In genomic region chr15:101133993-101134704, GRCm38 (mm10) we compare ENCODE assay signal across 9 mouse cellular contexts. TPM values are rescaled to one million over a fixed set of nuclear protein-coding genes. Genes with fewer than 3 reads are reported as not detected.
A peak's percentile ranks its signal among the peaks of the same experiment; 100 is the strongest.
DNase-seq lines count a peak whose midpoint lies in the region; ATAC-seq and TF ChIP-seq lines count a peak whose summit lies in the region.
"Had no signal": no experiment of that assay in that cellular context is flagged by ENCODE, and none has a peak within 500 bp of the region (broad histone marks: within the 10 kb centered on the region; RNA-seq: fewer than 3 reads in every experiment).

No protein-coding gene starts in this region.

- no peak for TF ChIP-seq CTCF in kidney, postnatal 0 days (IDR thresholded peaks at IDR 0.05; ENCODE audit: low read depth)

- 0 out of 2 replicates have a peak, but pooled peaks cover 3% of the 10 kb centered on the region for H3K36me3 ChIP-seq in kidney, postnatal 0 days (ENCODE audit: insufficient read depth, low read length)
- peaks cover 2% of the 10 kb centered on the region; the same call in 1 of the 2 replicates for H3K36me3 ChIP-seq in heart, embryonic 16.5 days (ENCODE audit: control insufficient read depth, insufficient read depth)
- peaks cover 13% of the 10 kb centered on the region; the same call in 1 of the 2 replicates for H3K36me3 ChIP-seq in lung, embryonic 15.5 days

- no peaks in the 10 kb centered on the region for H3K27me3 ChIP-seq in kidney, postnatal 0 days (ENCODE audit: insufficient read depth, low read length)
- H3K27me3 ChIP-seq in heart, embryonic 16.5 days (ENCODE audit: control insufficient read depth, insufficient read depth, low read length) = peaks cover 25% of the 10 kb centered on the region
- peaks cover 11% of the 10 kb centered on the region; the same call in 1 of the 2 replicates for H3K27me3 ChIP-seq in lung, embryonic 15.5 days

- H3K4me3 ChIP-seq in kidney, postnatal 0 days (replicated peaks; ENCODE audit: low read depth, low read length) = no peak overlapping the region
- H3K4me3 ChIP-seq in heart, embryonic 16.5 days (ENCODE audit: low read length) = peak overlapping the region; percentile 35
- peak overlapping the region; percentile 42 for H3K4me3 ChIP-seq in lung, embryonic 15.5 days

- DNase-seq in kidney, postnatal 0 days (ENCODE audit: low spot score) = peak; percentile 69
- DNase-seq in kidney, adult 9 months = no peak
- DNase-seq in testis, postnatal 10 days (ENCODE audit: low spot score) = no peak
- DNase-seq in layer of hippocampus, adult 11-12 months (ENCODE audit: low spot score) = no peak
- no peak for DNase-seq in right cerebral cortex, adult 2 months (ENCODE audit: low spot score in 2 of 2)

- peak overlapping the region; percentile 50 for H3K27ac ChIP-seq in kidney, postnatal 0 days
- H3K27ac ChIP-seq in heart, embryonic 16.5 days (ENCODE audit: low read length) = peak overlapping the region; percentile 66
- peak overlapping the region; percentile 91 for H3K27ac ChIP-seq in lung, embryonic 15.5 days

- 24% methylated on average over 14 of the region's 15 CpGs for WGBS in kidney, postnatal 0 days
- WGBS in heart, embryonic 16.5 days = 37% methylated on average over 15 of the region's 15 CpGs
- WGBS in lung, embryonic 15.5 days = 12% methylated on average over 15 of the region's 15 CpGs

- H3K4me1 ChIP-seq in kidney, postnatal 0 days (replicated peaks; ENCODE audit: insufficient read depth, low read length) = peaks cover 41% of the 10 kb centered on the region
- H3K4me1 ChIP-seq in heart, embryonic 16.5 days (ENCODE audit: control insufficient read depth, insufficient read depth, low read length) = peaks cover 26% of the 10 kb centered on the region
- peaks cover 48% of the 10 kb centered on the region for H3K4me1 ChIP-seq in lung, embryonic 15.5 days

- no peak overlapping the region for H3K9ac ChIP-seq in kidney, postnatal 0 days (ENCODE audit: low read depth, low read length)
- 0 out of 2 replicates have a peak overlapping the region, but pooled peaks have one; percentile 34 for H3K9ac ChIP-seq in heart, embryonic 16.5 days (ENCODE audit: low read length)
- peak overlapping the region; percentile 24; the same call in 1 of the 2 replicates for H3K9ac ChIP-seq in lung, embryonic 15.5 days

- ATAC-seq in kidney, postnatal 0 days (replicated peaks; ENCODE audit: low FRiP score, low read depth) = no peak
- peak; percentile 54 for ATAC-seq in activated CD4-positive, CD25-positive, alpha-beta regulatory T cell, adult 4 months
- peak; percentile 38; the same call in 1 of the 2 replicates for ATAC-seq in heart, embryonic 16.5 days (replicated peaks; ENCODE audit: extremely low read depth, insufficient read depth, low FRiP score)
- ATAC-seq in lung, embryonic 15.5 days (ENCODE audit: borderline replicate concordance, extremely low read depth, low FRiP score, low TSS enrichment) = peak; percentile 77

- H3K9me3 ChIP-seq in kidney, postnatal 0 days (replicated peaks; ENCODE audit: low read length) = no peaks in the 10 kb centered on the region
- H3K9me3 ChIP-seq in heart, embryonic 16.5 days (replicated peaks; ENCODE audit: control insufficient read depth, low read length) = no peaks in the 10 kb centered on the region
- no peaks in the 10 kb centered on the region for H3K9me3 ChIP-seq in lung, embryonic 15.5 days

- H3K4me2 ChIP-seq in kidney, postnatal 0 days (ENCODE audit: low read length) = peak overlapping the region; percentile 19; the same call in 1 of the 2 replicates
- peak overlapping the region; percentile 46 for H3K4me2 ChIP-seq in heart, embryonic 16.5 days (ENCODE audit: low read depth, low read length)
- peak overlapping the region; percentile 53 for H3K4me2 ChIP-seq in lung, embryonic 15.5 days

RNA-seq across cellular contexts. Expression of gene Acvrl1, which starts 5.8 kb away (rescaled TPM):
- 16.9 and 17.8 TPM in 2 replicates for polyA plus RNA-seq in kidney, postnatal 0 days (2015; fragmentation: Nextera tagmentation; extraction: Ambion mirVana)
- polyA plus RNA-seq in activated CD4-positive, CD25-positive, alpha-beta regulatory T cell, adult 4 months (2017; shearing (Covaris generic)) = 1 to 10 TPM; 1.6 to 2.7 TPM
- 14.7 and 20.5 TPM in 2 replicates for polyA plus RNA-seq in heart, embryonic 16.5 days (2015; fragmentation: Nextera tagmentation; extraction: Ambion mirVana)
- 68.2 and 72.4 TPM in 2 replicates for polyA plus RNA-seq in lung, embryonic 15.5 days (2015; fragmentation: Nextera tagmentation; extraction: Ambion mirVana)

RNA-seq across cellular contexts. Expression of gene Ankrd33, which starts 18.6 kb away (rescaled TPM):
- not detected in 2 replicates for polyA plus RNA-seq in kidney, postnatal 0 days (2015; fragmentation: Nextera tagmentation; extraction: Ambion mirVana)
- polyA plus RNA-seq in activated CD4-positive, CD25-positive, alpha-beta regulatory T cell, adult 4 months (2017; shearing (Covaris generic)) = not detected
- not detected in 2 replicates for polyA plus RNA-seq in heart, embryonic 16.5 days (2015; fragmentation: Nextera tagmentation; extraction: Ambion mirVana)
- polyA plus RNA-seq in lung, embryonic 15.5 days (2015; fragmentation: Nextera tagmentation; extraction: Ambion mirVana) = not detected in 2 replicates
- polyA plus RNA-seq: liver, adult 2 months had no signal

RNA-seq across cellular contexts. Expression of gene Acvr1b, which starts 39.7 kb away (rescaled TPM):
- polyA plus RNA-seq in kidney, postnatal 0 days (2015; fragmentation: Nextera tagmentation; extraction: Ambion mirVana) = 5.8 and 6.4 TPM in 2 replicates
- polyA plus RNA-seq in activated CD4-positive, CD25-positive, alpha-beta regulatory T cell, adult 4 months (2017; shearing (Covaris generic)) = 1 to 10 TPM; 3.5 to 3.6 TPM
- polyA plus RNA-seq in heart, embryonic 16.5 days (2015; fragmentation: Nextera tagmentation; extraction: Ambion mirVana) = 7.1 and 8.0 TPM in 2 replicates
- polyA plus RNA-seq in lung, embryonic 15.5 days (2015; fragmentation: Nextera tagmentation; extraction: Ambion mirVana) = 5.9 and 6.0 TPM in 2 replicates

RNA-seq across cellular contexts. Expression of gene Fignl2, which starts 55.8 kb away (rescaled TPM):
- 0.38 and 0.47 TPM in 2 replicates for polyA plus RNA-seq in kidney, postnatal 0 days (2015; fragmentation: Nextera tagmentation; extraction: Ambion mirVana)
- not detected for polyA plus RNA-seq in activated CD4-positive, CD25-positive, alpha-beta regulatory T cell, adult 4 months (2017; shearing (Covaris generic))
- 0.10 and 0.12 TPM in 2 replicates for polyA plus RNA-seq in heart, embryonic 16.5 days (2015; fragmentation: Nextera tagmentation; extraction: Ambion mirVana)
- polyA plus RNA-seq in lung, embryonic 15.5 days (2015; fragmentation: Nextera tagmentation; extraction: Ambion mirVana) = 0.19 and 0.24 TPM in 2 replicates
